ENCODE assay signal across 8 mouse cellular contexts in the genomic region with DNA sequence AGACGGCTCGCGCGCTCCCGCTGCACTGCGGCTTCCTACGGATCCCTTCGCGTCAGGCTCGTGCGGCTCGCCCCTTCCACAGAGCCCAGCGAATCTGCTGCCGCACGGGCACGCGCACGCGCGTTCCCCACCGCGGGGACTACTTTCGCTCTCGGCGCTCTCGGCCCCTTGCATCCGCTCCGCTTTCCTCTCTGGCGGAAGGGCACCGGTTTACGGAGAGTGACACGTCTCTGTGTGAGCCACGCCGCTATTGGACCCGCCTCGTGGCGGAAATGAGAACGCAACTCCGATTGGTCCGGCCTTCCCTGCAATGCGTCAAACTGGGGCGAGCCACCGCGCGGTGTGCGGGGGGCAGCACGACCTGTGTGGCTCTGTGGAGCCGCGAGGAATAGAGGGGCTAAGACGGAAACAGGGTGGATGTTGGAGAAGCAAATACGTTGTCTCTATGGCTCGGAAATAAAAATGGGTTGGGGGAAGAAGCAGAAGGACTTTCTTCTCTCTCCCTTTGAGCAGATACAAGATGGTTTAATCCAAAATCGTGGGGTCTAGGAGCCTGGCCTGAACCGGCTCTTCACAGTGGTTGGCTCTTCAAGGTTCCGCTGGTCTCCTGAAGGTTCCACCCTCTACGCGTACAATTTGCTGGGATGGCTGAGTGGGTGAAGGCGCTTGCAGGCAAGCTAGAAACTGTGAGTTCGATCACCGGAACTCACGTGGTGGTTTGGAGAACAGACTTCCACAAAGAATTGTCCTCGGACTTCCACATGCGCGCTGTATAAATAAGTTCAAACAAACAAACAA. TPM values are rescaled to one million over a fixed set of nuclear protein-coding genes. Genes with fewer than 3 reads are reported as not detected.
DNase-seq lines count a peak whose midpoint lies in the region; ATAC-seq lines count a peak whose summit lies in the region.

A gene (minus strand): TSS at position 78 of the 798 bp plus-strand sequence.

- peaks cover 40% of the 10 kb centered on the region for H3K4me1 ChIP-seq in hindbrain, embryonic 15.5 days (replicated peaks)

- ATAC-seq in hindbrain, embryonic 15.5 days (ENCODE audit: low FRiP score, low read depth), result peak; percentile 94

- H3K9me3 ChIP-seq in hindbrain, embryonic 15.5 days, result no peaks in the 10 kb centered on the region

- 2% methylated on average over 59 of the region's 64 CpGs for WGBS in hindbrain, embryonic 15.5 days

- H3K9ac ChIP-seq in hindbrain, embryonic 15.5 days, result peak within 1 kb of the TSS; percentile 95

- H3K4me2 ChIP-seq in hindbrain, embryonic 15.5 days, result peak within 1 kb of the TSS; percentile 89

- H3K27me3 ChIP-seq in hindbrain, embryonic 15.5 days, result no peaks in the 10 kb centered on the region

- H3K27ac ChIP-seq in hindbrain, embryonic 15.5 days (replicated peaks), result peak within 1 kb of the TSS; percentile 96

- no peaks in the 10 kb centered on the region for H3K36me3 ChIP-seq in hindbrain, embryonic 15.5 days

- H3K4me3 ChIP-seq in hindbrain, embryonic 15.5 days, result peak within 1 kb of the TSS; percentile 88

- peak; percentile 99 for DNase-seq in T-cell, adult 2 months (ENCODE audit: low spot score)
- DNase-seq in cerebellum, postnatal 36 days, result peak; percentile 100
- peak; percentile 100 for DNase-seq in frontal cortex, postnatal 36 days (ENCODE audit: low spot score in 2 of 2)
- peak; percentile 99 for DNase-seq in left cerebral cortex, adult 11 months (ENCODE audit: low spot score)
- DNase-seq in lung, postnatal 4 days, result peak; percentile 100
- peak; percentile 100 for DNase-seq in retina, postnatal 7 days (ENCODE audit: low read depth, low spot score)
- peak; percentile 100 for DNase-seq in urinary bladder, adult 2 months (ENCODE audit: low spot score)

RNA-seq across cellular contexts. Expression of the gene that starts here (rescaled TPM):
- polyA plus RNA-seq in hindbrain, embryonic 15.5 days (2015; fragmentation: Nextera tagmentation; extraction: Ambion mirVana), result 382 and 391 TPM in 2 replicates
- polyA plus RNA-seq in urinary bladder, adult 2 months (2012; rRNA removed), result 182 and 223 TPM in 2 replicates

Comparison
In these comparisons a context has a peak if more than half of its experiments do, and no peak if none do; other contexts are left out.
1. Peak in every context shown above with its lines: DNase-seq, ATAC-seq, H3K4me3 ChIP-seq and H3K27ac ChIP-seq.